Mouse (Mus musculus): ENCODE data around the gene Zfp64. TPM values are rescaled to one million over a fixed set of nuclear protein-coding genes. Genes with fewer than 3 reads are reported as not detected.
A peak's percentile ranks its signal among the peaks of the same experiment; 100 is the strongest.

The Zfp64 gene
- polyA plus RNA-seq, 1 experiment from 2014 or later, result 44.6 TPM

- Histone ChIP-seq H3K27ac (replicated peaks) (no peak overlapping the region), H3K9me3 (no peaks in the 10 kb centered on the region), H3K36me3 (replicated peaks) (no peaks in the 10 kb centered on the region), H3K27me3 (replicated peaks; ENCODE audit: low read depth, poor library complexity, severe bottlenecking) (no peaks in the 10 kb centered on the region), H3K4me1 (peaks cover 2% of the 10 kb centered on the region), H3K4me3 (no peak overlapping the region)
- 82% methylated on average over 10 of the region's 10 CpGs for WGBS
- no peak for DNase-seq (ENCODE audit: low spot score)
Measured at GRCm38 (mm10) chr2:168879573-168879972, 75.8 kb downstream of the Zfp64 start.

DNA sequence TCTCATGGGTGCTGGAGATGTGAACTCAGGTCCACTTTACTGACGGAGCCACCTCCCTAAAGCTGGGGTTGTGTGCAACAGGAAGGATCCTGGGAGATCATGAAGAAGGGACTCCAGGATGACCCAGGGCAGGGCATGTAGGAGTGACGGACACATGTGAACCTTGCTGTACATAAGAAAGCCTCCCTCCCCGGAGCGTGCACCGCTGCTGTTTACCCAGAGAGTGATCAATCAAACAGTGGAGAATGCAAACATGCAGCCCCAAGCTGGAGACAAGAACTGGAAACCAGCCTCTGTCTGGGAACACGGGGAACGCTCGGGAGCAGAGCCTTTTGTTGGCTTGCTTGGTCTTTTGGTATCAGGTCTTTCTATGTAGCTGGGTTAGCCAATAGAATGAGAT lies 76.7 kb downstream of the Zfp64 start:
- DNase-seq (ENCODE audit: low spot score), result no peak
- H3K9me3 ChIP-seq, result no peaks in the 10 kb centered on the region
- peaks cover 8% of the 10 kb centered on the region for H3K4me1 ChIP-seq
- WGBS, result 89% methylated on average over 8 of the region's 8 CpGs
- H3K27me3 ChIP-seq (replicated peaks; ENCODE audit: low read depth, poor library complexity, severe bottlenecking), result no peaks in the 10 kb centered on the region
- no peak overlapping the region; the same call in 1 of the 2 replicates for H3K27ac ChIP-seq (replicated peaks)
- no peak overlapping the region for H3K4me3 ChIP-seq
- H3K36me3 ChIP-seq (replicated peaks), result no peaks in the 10 kb centered on the region

- peaks cover 14% of the 10 kb centered on the region for H3K4me1 ChIP-seq
- no peak for DNase-seq (ENCODE audit: low spot score)
- H3K4me3 ChIP-seq, result no peak overlapping the region
- no peaks in the 10 kb centered on the region for H3K9me3 ChIP-seq
- 77% methylated on average over 4 of the region's 4 CpGs for WGBS
- H3K27me3 ChIP-seq (replicated peaks; ENCODE audit: low read depth, poor library complexity, severe bottlenecking), result no peaks in the 10 kb centered on the region
- no peak overlapping the region for H3K27ac ChIP-seq (replicated peaks)
- no peaks in the 10 kb centered on the region for H3K36me3 ChIP-seq (replicated peaks)
Measured at GRCm38 (mm10) chr2:168878158-168878557, 77.2 kb downstream of the Zfp64 start.

- DNase-seq (ENCODE audit: low spot score), result no peak
- H3K27ac ChIP-seq (replicated peaks), result no peak overlapping the region
- H3K27me3 ChIP-seq (replicated peaks; ENCODE audit: low read depth, poor library complexity, severe bottlenecking), result no peaks in the 10 kb centered on the region
- peaks cover 29% of the 10 kb centered on the region for H3K4me1 ChIP-seq
- no peaks in the 10 kb centered on the region for H3K9me3 ChIP-seq
- H3K4me3 ChIP-seq, result no peak overlapping the region
- H3K36me3 ChIP-seq (replicated peaks), result no peaks in the 10 kb centered on the region
- WGBS, result 91% methylated on average over 10 of the region's 10 CpGs
Measured at GRCm38 (mm10) chr2:168876631-168877030, 78.8 kb downstream of the Zfp64 start.

GRCm38 (mm10) chr2:168874498-168874897 lies 80.9 kb downstream of the Zfp64 start:
- no peak overlapping the region for H3K4me3 ChIP-seq
- H3K4me1 ChIP-seq, result peaks cover 40% of the 10 kb centered on the region
- H3K27me3 ChIP-seq (replicated peaks; ENCODE audit: low read depth, poor library complexity, severe bottlenecking), result no peaks in the 10 kb centered on the region
- no peak for DNase-seq (ENCODE audit: low spot score)
- no peaks in the 10 kb centered on the region for H3K36me3 ChIP-seq (replicated peaks)
- WGBS, result 94% methylated on average over 6 of the region's 6 CpGs
- no peaks in the 10 kb centered on the region for H3K9me3 ChIP-seq
- no peak overlapping the region for H3K27ac ChIP-seq (replicated peaks)

- Histone ChIP-seq H3K36me3 (replicated peaks) (no peaks in the 10 kb centered on the region), H3K9me3 (no peaks in the 10 kb centered on the region), H3K27ac (replicated peaks) (peak overlapping the region; percentile 83), H3K27me3 (replicated peaks; ENCODE audit: low read depth, poor library complexity, severe bottlenecking) (no peaks in the 10 kb centered on the region), H3K4me1 (peaks cover 46% of the 10 kb centered on the region), H3K4me3 (peak overlapping the region; percentile 45)
- 11% methylated on average over 22 of the region's 22 CpGs for WGBS
- DNase-seq (ENCODE audit: low spot score), result peak; percentile 78
Measured at GRCm38 (mm10) chr2:168871767-168872511, 83.4 kb downstream of the Zfp64 start.

DNA sequence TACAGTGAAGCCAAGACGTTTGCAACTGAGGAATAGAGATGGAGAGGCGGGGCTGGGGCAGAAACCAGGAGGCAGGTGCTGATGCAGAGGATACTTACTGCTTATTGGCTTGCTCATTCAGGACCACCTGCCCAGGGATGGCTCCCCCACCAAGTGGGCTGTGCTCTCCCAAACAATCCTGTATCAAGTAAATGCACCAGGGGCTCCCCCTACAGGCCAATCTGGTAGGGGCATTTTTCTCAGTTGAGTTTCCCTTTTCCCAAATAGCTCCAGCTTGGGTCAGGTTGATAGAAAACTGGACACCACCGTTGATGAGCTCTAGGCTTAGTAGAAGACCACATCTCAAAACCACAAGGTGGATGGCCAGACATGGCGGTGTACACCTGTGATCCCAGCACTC lies 84.9 kb downstream of the Zfp64 start:
- H3K4me3 ChIP-seq, result no peak overlapping the region
- H3K27me3 ChIP-seq (replicated peaks; ENCODE audit: low read depth, poor library complexity, severe bottlenecking), result no peaks in the 10 kb centered on the region
- DNase-seq (ENCODE audit: low spot score), result peak; percentile 70
- no peaks in the 10 kb centered on the region for H3K9me3 ChIP-seq
- 57% methylated on average over 4 of the region's 4 CpGs for WGBS
- no peaks in the 10 kb centered on the region for H3K36me3 ChIP-seq (replicated peaks)
- H3K27ac ChIP-seq (replicated peaks), result no peak overlapping the region
- peaks cover 50% of the 10 kb centered on the region for H3K4me1 ChIP-seq

DNA sequence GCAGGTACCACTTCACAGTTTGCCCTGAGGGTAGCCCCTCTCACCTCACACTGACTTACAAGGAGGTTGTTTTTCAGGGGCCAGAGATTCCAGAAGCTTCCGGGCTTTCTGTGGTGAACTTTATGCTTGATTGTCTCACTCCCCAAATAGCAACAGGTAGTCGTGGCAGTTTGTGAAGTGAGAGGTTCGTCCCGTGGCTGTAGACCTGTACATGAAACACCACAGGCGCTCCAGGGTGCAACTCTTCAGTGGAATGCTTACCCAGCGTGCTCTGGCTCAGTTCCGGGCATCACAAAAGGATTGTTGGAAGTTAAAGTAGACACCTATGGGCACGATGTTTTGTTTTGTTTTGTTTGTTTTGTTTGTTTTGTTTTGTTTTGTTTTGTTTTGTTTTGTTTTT lies 88.4 kb downstream of the Zfp64 start:
- Histone ChIP-seq H3K27ac (replicated peaks) (peak overlapping the region; percentile 48; the same call in 1 of the 2 replicates), H3K36me3 (replicated peaks) (no peaks in the 10 kb centered on the region), H3K4me1 (peaks cover 33% of the 10 kb centered on the region), H3K4me3 (no peak overlapping the region), H3K9me3 (no peaks in the 10 kb centered on the region), H3K27me3 (replicated peaks; ENCODE audit: low read depth, poor library complexity, severe bottlenecking) (no peaks in the 10 kb centered on the region)
- WGBS, result 82% methylated on average over 8 of the region's 8 CpGs
- no peak for DNase-seq (ENCODE audit: low spot score)

DNA sequence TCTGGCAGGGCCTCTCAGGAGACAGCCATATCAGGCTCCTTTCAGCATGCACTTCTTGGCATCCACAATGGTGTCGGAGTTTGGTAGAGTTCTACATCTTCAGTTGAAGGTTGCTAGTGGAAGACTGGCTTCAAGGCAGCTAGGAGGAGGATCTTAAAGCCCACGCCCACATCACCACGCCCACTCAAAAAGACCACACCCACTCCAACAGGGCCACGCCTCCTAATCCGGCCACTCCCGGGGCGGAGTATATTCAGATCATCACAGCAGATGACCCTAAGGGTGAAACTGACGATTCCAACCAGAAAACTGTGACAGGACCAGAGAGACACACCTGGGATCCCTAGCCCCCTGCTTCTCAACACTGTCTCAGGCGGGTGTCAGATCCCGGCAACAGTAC lies 89.0 kb downstream of the Zfp64 start:
- Histone ChIP-seq H3K9me3 (no peaks in the 10 kb centered on the region), H3K27ac (replicated peaks) (peak overlapping the region; percentile 48; the same call in 1 of the 2 replicates), H3K27me3 (replicated peaks; ENCODE audit: low read depth, poor library complexity, severe bottlenecking) (no peaks in the 10 kb centered on the region), H3K36me3 (replicated peaks) (no peaks in the 10 kb centered on the region), H3K4me1 (peaks cover 30% of the 10 kb centered on the region), H3K4me3 (no peak overlapping the region)
- no peak for DNase-seq (ENCODE audit: low spot score)
- WGBS, result 77% methylated on average over 10 of the region's 10 CpGs

- Histone ChIP-seq H3K27ac (replicated peaks) (no peak overlapping the region), H3K4me3 (no peak overlapping the region), H3K9me3 (no peaks in the 10 kb centered on the region), H3K27me3 (replicated peaks; ENCODE audit: low read depth, poor library complexity, severe bottlenecking) (no peaks in the 10 kb centered on the region), H3K36me3 (replicated peaks) (no peaks in the 10 kb centered on the region), H3K4me1 (peaks cover 36% of the 10 kb centered on the region)
- 88% methylated on average over 5 of the region's 5 CpGs for whole genome bisulfite sequencing
- DNase-seq (ENCODE audit: low spot score), result no peak
Measured at GRCm38 (mm10) chr2:168864905-168865304, 90.5 kb downstream of the Zfp64 start.

DNA sequence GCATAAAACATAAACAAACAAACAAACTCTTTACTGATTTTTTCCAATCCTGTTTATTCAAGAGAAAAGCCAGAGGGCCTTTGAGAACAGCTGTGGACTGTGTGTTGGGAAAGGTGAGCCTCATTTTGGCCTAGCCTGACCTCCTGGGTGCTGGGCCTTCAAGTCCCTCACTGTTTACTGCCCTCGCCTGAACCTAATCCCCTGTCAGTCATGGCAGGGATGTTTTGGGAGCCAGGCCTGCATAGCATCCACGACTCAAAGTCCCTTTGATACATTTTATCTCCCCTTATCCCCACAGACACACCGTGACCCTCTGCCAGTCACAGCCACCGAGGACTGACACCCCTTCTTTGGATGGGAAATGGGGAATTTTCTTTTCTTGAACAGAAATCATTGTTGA lies 92.7 kb downstream of the Zfp64 start:
- Histone ChIP-seq H3K36me3 (replicated peaks) (no peaks in the 10 kb centered on the region), H3K27ac (replicated peaks) (peak overlapping the region; percentile 19; the same call in 1 of the 2 replicates), H3K9me3 (no peaks in the 10 kb centered on the region), H3K4me1 (peaks cover 40% of the 10 kb centered on the region), H3K27me3 (replicated peaks; ENCODE audit: low read depth, poor library complexity, severe bottlenecking) (no peaks in the 10 kb centered on the region), H3K4me3 (no peak overlapping the region)
- no peak for DNase-seq (ENCODE audit: low spot score)
- WGBS, result 15% methylated on average over 4 of the region's 4 CpGs

DNA sequence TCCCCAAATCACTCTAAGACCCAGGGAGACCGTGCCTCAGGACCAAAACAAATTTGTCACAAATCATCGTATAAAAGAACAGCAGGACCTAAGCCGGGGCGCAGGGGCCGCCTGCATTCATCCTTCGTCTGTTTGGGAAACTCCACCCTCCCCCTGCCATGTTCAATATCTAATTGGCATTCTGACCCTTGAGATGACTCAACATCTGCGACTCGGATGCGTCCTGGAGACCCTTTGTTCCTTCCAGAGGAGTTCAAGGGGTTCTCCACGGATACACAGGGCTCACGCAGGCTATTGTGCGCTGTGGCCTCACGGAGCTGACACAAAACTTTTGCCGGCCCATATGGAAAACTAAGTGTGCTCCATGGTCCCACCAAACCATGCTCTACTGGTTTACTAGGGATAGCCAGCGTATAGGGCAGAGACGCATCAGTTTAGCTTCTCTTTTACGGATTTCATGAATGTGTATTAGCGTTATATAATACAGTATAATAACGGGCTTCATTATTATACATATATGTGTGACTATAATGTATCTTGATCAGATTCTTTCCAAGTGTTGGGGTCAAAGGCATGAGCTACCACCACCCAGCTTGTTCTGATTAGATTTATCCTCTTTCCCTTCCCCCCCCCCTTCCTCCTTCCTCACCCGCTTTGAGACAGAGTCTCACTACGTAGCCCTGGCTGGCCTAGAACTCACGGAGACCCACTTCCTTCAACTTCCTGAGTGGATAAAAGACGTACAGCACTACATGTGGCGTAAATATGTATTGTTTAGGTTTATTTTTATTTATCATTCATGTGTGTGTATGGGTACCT lies 94.3 kb downstream of the Zfp64 start:
- Histone ChIP-seq H3K27me3 (replicated peaks; ENCODE audit: low read depth, poor library complexity, severe bottlenecking) (peaks cover 11% of the 10 kb centered on the region), H3K36me3 (replicated peaks) (no peaks in the 10 kb centered on the region), H3K4me1 (peaks cover 39% of the 10 kb centered on the region), H3K9me3 (no peaks in the 10 kb centered on the region), H3K4me3 (peak overlapping the region; percentile 23), H3K27ac (replicated peaks) (peak overlapping the region; percentile 77)
- whole genome bisulfite sequencing, result 35% methylated on average over 24 of the region's 24 CpGs
- peak; percentile 69 for DNase-seq (ENCODE audit: low spot score)
